Mouse (Mus musculus) kidney, postnatal 0 days (tissue): ENCODE results near the gene Mxra8. TPM values are rescaled to one million over a fixed set of nuclear protein-coding genes. Genes with fewer than 3 reads are reported as not detected.
A peak's percentile ranks its signal among the peaks of the same experiment; 100 is the strongest.

Experiments used
- ATAC-seq: fragments of 200-750 bp; cut with Nextera tagmentation; replicated peaks from 2 replicates; pipeline ENCODE4 v1.8.0; 2017; ENCODE audit warnings: low read depth, moderate number of reproducible peaks, moderate TSS enrichment, moderate library complexity; ENCODE audit not compliant: low FRiP score
- DNase-seq: peaks from one replicate; pipeline ENCODE4 v3.0.0-alpha.2; 2016; ENCODE audit warnings: low spot score
- H3K27ac ChIP-seq: fragments of 300-500 bp; sonication (generic); 2 replicates; pipeline ENCODE4 v1.5.1; 2014; ENCODE audit warnings: mild to moderate bottlenecking
- H3K27me3 ChIP-seq: fragments of 300-500 bp; sonication (generic); 2 replicates; pipeline ENCODE4 v1.6.1; 2014; ENCODE audit warnings: low read length, mixed read lengths; ENCODE audit not compliant: insufficient read depth
- H3K36me3 ChIP-seq: fragments of 300-500 bp; sonication (generic); 2 replicates; pipeline ENCODE4 v1.6.1; 2014; ENCODE audit warnings: low read length, mixed read lengths; ENCODE audit not compliant: insufficient read depth
- H3K4me1 ChIP-seq: fragments of 300-500 bp; sonication (generic); replicated peaks from 2 replicates; pipeline ENCODE4 v1.6.1; 2014; ENCODE audit warnings: antibody characterized with exemption, low read length, mixed read lengths; ENCODE audit not compliant: insufficient read depth
- H3K4me2 ChIP-seq: fragments of 300-500 bp; sonication (generic); 2 replicates; pipeline ENCODE4 v1.6.1; 2014; ENCODE audit warnings: mild to moderate bottlenecking, low read length, moderate library complexity, mixed read lengths
- H3K4me3 ChIP-seq: fragments of 300-500 bp; sonication (generic); replicated peaks from 2 replicates; pipeline ENCODE4 v1.5.1; 2014; ENCODE audit warnings: low read depth, low read length
- H3K9ac ChIP-seq: fragments of 300-500 bp; sonication (generic); 2 replicates; pipeline ENCODE4 v1.6.1; 2014; ENCODE audit warnings: low read depth, low read length
- H3K9me3 ChIP-seq: fragments of 300-500 bp; sonication (generic); replicated peaks from 2 replicates; pipeline ENCODE4 v1.6.1; 2016; ENCODE audit warnings: low read length, inconsistent platforms, mixed read lengths
- CTCF ChIP-seq: IDR thresholded peaks from 2 replicates; pipeline ENCODE4 v1.5.1; 2016; ENCODE audit warnings: antibody characterized with exemption, low read depth, mild to moderate bottlenecking, moderate library complexity
- WGBS: fragments of 180-500 bp; shearing (Covaris S2); extraction: QIAGEN DNeasy Blood & Tissue Kit; methylation state at CpG from one replicate; pipeline ENCODE4 v1.1.7; 2014; 5-methylcytosine and 5-hydroxymethylcytosine counted together
- polyA plus RNA-seq: library from polyadenylated mRNA; unstranded; fragments of >200 nt; fragmentation: Nextera tagmentation; extraction: Ambion mirVana; gene quantifications from 2 replicates; pipeline ENCODE4 v1.2.1, GENCODE M21; 2015

Gene Mxra8
- polyA plus RNA-seq, 1 experiment from 2014 or later = 100 TPM

GRCm38 (mm10) chr4:155832321-155832720 lies 7.2 kb upstream of the Mxra8 start:
- WGBS = 49% methylated on average over 10 of the region's 10 CpGs
- Histone ChIP-seq H3K4me3 (peak overlapping the region; percentile 72), H3K4me2 (peak overlapping the region; percentile 88), H3K27ac (peak overlapping the region; percentile 91), H3K9me3 (no peaks in the 10 kb centered on the region), H3K9ac (peak overlapping the region; percentile 72), H3K4me1 (peaks cover 10% of the 10 kb centered on the region), H3K27me3 (no peaks in the 10 kb centered on the region), H3K36me3 (no peaks in the 10 kb centered on the region)
- no peak for ATAC-seq
- no peak for TF ChIP-seq CTCF
- DNase-seq = no peak

- no peaks in the 10 kb centered on the region for H3K36me3 ChIP-seq
- H3K9me3 ChIP-seq = no peaks in the 10 kb centered on the region
- no peak overlapping the region for H3K4me2 ChIP-seq
- no peaks in the 10 kb centered on the region for H3K27me3 ChIP-seq
- no peak for DNase-seq
- no peak overlapping the region for H3K4me3 ChIP-seq
- no peak overlapping the region for H3K9ac ChIP-seq
- no peak overlapping the region for H3K27ac ChIP-seq
- 88% methylated on average over 4 of the region's 4 CpGs for WGBS
- TF ChIP-seq CTCF = no peak
- ATAC-seq = no peak
- peaks cover 10% of the 10 kb centered on the region for H3K4me1 ChIP-seq
Measured at GRCm38 (mm10) chr4:155833234-155833633, 6.2 kb upstream of the Mxra8 start.

GRCm38 (mm10) chr4:155833836-155834235 lies 5.6 kb upstream of the Mxra8 start:
- TF ChIP-seq CTCF = peak; percentile 89
- WGBS = 25% methylated on average over 2 of the region's 2 CpGs
- Histone ChIP-seq H3K4me2 (no peak overlapping the region), H3K9me3 (no peaks in the 10 kb centered on the region), H3K4me3 (no peak overlapping the region), H3K4me1 (peaks cover 10% of the 10 kb centered on the region), H3K9ac (no peak overlapping the region), H3K36me3 (no peaks in the 10 kb centered on the region), H3K27me3 (no peaks in the 10 kb centered on the region), H3K27ac (peak overlapping the region; percentile 71)
- ATAC-seq = peak; percentile 12; the same call in 1 of the 2 replicates
- peak; percentile 95 for DNase-seq

GRCm38 (mm10) chr4:155837404-155838010 lies 2.0 kb upstream of the Mxra8 start:
- no peaks in the 10 kb centered on the region for H3K27me3 ChIP-seq
- DNase-seq (no peak), ATAC-seq (no peak)
- WGBS = 52% methylated on average over 11 of the region's 11 CpGs
- TF ChIP-seq CTCF = no peak
- H3K4me2 ChIP-seq = no peak overlapping the region
- H3K9ac ChIP-seq = no peak overlapping the region
- H3K9me3 ChIP-seq = no peaks in the 10 kb centered on the region
- H3K27ac ChIP-seq = peak overlapping the region; percentile 91
- peaks cover 18% of the 10 kb centered on the region for H3K4me1 ChIP-seq
- no peak overlapping the region for H3K4me3 ChIP-seq
- H3K36me3 ChIP-seq = peaks cover 2% of the 10 kb centered on the region; the same call in 1 of the 2 replicates

GRCm38 (mm10) chr4:155838187-155839153 lies 1.0 kb upstream of the Mxra8 start:
- DNase-seq (peak; percentile 71), ATAC-seq (no peak)
- no peak for TF ChIP-seq CTCF
- 49% methylated on average over 8 of the region's 8 CpGs for WGBS
- H3K4me2 ChIP-seq = peak overlapping the region; percentile 73; the same call in 1 of the 2 replicates
- H3K4me1 ChIP-seq = peaks cover 16% of the 10 kb centered on the region; the same call in 1 of the 2 replicates
- H3K27me3 ChIP-seq = no peaks in the 10 kb centered on the region
- no peak overlapping the region for H3K9ac ChIP-seq
- H3K4me3 ChIP-seq = no peak overlapping the region
- peak overlapping the region; percentile 91 for H3K27ac ChIP-seq
- peaks cover 10% of the 10 kb centered on the region for H3K36me3 ChIP-seq
- H3K9me3 ChIP-seq = no peaks in the 10 kb centered on the region
